Mouse (Mus musculus) hindbrain, embryonic 10.5 days (tissue): ENCODE results near the gene Wnk3. TPM values are rescaled to one million over a fixed set of nuclear protein-coding genes. Genes with fewer than 3 reads are reported as not detected.
"Not testable (repeated sequence)": the region's sequence is repeated elsewhere in the genome, so short reads cannot be mapped to it uniquely, and the experiment has no call there.

Experiments
- DNase-seq: peaks from one replicate; pipeline ENCODE4 v3.0.0-alpha.2; 2017; ENCODE audit warnings: low spot score
- H3K27ac ChIP-seq: fragments of 300-500 bp; sonication (generic); 2 replicates; pipeline ENCODE4 v1.5.1; 2016; ENCODE audit warnings: mild to moderate bottlenecking, moderate library complexity
- H3K27me3 ChIP-seq: fragments of 300-500 bp; sonication (generic); 2 replicates; pipeline ENCODE4 v1.6.1; 2016; ENCODE audit warnings: mild to moderate bottlenecking; ENCODE audit not compliant: poor library complexity, insufficient read depth, severe bottlenecking
- H3K36me3 ChIP-seq: fragments of 300-500 bp; sonication (generic); 2 replicates; pipeline ENCODE4 v1.6.1; 2016; ENCODE audit warnings: mild to moderate bottlenecking, moderate library complexity
- H3K4me1 ChIP-seq: fragments of 300-500 bp; sonication (generic); replicated peaks from 2 replicates; pipeline ENCODE4 v1.6.1; 2016; ENCODE audit warnings: mild to moderate bottlenecking
- H3K4me3 ChIP-seq: fragments of 300-500 bp; sonication (generic); 2 replicates; pipeline ENCODE4 v1.5.1; 2016; ENCODE audit warnings: mild to moderate bottlenecking, moderate library complexity
- H3K9me3 ChIP-seq: fragments of 300-500 bp; sonication (generic); 2 replicates; pipeline ENCODE4 v1.6.1; 2016; ENCODE audit warnings: mild to moderate bottlenecking, moderate library complexity
- WGBS: fragments of 180-500 bp; shearing (Covaris S2); methylation state at CpG from one replicate; pipeline ENCODE4 v1.1.7; 2016; 5-methylcytosine and 5-hydroxymethylcytosine counted together
- polyA plus RNA-seq: library from polyadenylated mRNA; unstranded; fragments of >200 nt; fragmentation: Nextera tagmentation; extraction: Ambion mirVana; gene quantifications from 2 replicates; pipeline ENCODE4 v1.2.1, GENCODE M21; 2016

Gene Wnk3
- polyA plus RNA-seq, result 7.5 TPM in 2 replicates

DNA sequence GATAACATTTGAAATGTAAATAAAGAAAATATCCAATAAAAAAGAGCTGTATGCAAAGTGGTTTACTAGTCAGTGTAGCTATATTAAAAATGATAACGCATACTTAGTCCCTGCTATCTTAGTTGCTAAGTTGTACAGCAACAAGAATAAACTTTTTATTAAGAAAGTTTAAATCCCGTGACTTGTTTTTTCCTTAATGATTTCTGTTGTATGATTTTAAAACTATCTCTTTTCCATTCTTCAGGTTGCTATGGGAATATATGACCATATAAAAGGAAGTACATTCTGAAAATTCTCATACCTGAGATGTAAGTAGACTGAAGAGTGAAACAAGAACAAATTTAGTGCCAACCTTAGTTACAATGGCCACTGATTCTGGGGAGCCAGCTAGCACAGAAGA is at the start of gene Wnk3:
Wnk3 (plus strand) TSS at position 301 of the 400 bp plus-strand sequence.
- 92% methylated on average over 2 of the region's 2 CpGs for WGBS
- Histone ChIP-seq H3K4me3 (no peak within 1 kb of the TSS), H3K27ac (no peak within 1 kb of the TSS), H3K4me1 (no peaks in the 10 kb centered on the region), H3K27me3 (0 out of 2 replicates have a peak, but pooled peaks cover 6% of the 10 kb centered on the region), H3K9me3 (no peaks in the 10 kb centered on the region), H3K36me3 (no peaks in the 10 kb centered on the region)
- no peak for DNase-seq

DNA sequence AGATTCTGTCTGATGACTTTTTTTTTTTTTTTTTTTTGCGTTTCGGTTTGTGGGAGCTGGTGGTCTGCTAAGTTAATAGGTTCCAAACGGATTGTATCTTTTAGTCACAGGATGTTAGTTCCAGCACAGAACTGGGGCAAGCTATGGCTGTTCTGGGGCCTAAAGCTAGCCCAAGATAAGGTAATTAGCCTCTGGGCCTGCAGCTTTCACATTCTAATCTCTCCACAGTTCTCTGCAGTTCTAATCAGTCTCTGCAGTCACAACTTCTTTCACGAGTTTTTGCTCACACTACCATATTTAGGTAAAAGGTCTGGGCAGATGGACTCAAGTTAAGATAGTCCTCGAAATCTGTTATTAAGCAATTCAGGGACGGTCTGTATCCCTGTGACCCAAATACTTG is 39.5 kb upstream of the Wnk3 start:
- H3K9me3 ChIP-seq, result no peaks in the 10 kb centered on the region
- WGBS, result 81% methylated on average over 6 of the region's 6 CpGs
- no peak overlapping the region for H3K27ac ChIP-seq
- no peak for DNase-seq
- no peaks in the 10 kb centered on the region for H3K36me3 ChIP-seq
- H3K27me3 ChIP-seq, result no peaks in the 10 kb centered on the region
- no peak overlapping the region for H3K4me3 ChIP-seq
- no peaks in the 10 kb centered on the region for H3K4me1 ChIP-seq

DNA sequence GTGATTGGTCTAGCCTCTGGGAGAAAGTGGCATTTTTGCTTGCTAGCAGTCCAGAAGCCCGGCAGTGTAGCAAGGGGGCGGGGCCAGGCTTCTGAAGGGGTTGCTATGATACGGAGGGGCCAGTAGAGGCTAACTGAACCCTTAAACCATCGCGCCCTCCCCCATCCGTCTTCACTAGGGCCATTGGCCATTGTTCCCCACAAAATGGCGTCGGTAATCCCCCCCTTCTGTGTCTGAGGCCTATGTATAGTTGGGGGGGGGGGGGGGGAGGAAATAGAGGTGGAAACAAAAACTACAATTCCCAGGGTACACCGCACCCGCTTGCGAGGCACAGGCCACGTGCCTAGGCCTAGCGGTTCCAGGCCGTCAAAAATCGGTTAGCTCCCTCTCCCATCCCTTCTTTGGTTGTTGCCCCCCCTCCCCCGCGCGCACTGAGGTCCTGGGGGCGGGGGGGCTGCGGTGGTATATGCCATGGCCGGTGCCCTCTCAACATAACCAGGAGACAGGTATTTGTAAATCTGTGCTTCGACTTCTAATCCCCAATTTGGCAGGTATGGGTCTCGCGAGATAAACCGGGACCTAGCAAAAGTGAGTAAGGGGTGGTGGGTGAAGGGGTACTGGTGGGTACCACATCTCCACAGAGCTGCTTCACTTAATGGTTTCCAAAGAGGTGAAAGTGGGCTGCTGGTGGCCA is 29.3 kb upstream of the Wnk3 start:
- Histone ChIP-seq H3K27ac (peak overlapping the region; percentile 88), H3K36me3 (no peaks in the 10 kb centered on the region), H3K4me1 (no peaks in the 10 kb centered on the region), H3K27me3 (no peaks in the 10 kb centered on the region), H3K4me3 (peak overlapping the region; percentile 56), H3K9me3 (0 out of 2 replicates have a peak, but pooled peaks cover 4% of the 10 kb centered on the region)
- WGBS, result 21% methylated on average over 25 of the region's 25 CpGs
- peak; percentile 80 for DNase-seq

DNA sequence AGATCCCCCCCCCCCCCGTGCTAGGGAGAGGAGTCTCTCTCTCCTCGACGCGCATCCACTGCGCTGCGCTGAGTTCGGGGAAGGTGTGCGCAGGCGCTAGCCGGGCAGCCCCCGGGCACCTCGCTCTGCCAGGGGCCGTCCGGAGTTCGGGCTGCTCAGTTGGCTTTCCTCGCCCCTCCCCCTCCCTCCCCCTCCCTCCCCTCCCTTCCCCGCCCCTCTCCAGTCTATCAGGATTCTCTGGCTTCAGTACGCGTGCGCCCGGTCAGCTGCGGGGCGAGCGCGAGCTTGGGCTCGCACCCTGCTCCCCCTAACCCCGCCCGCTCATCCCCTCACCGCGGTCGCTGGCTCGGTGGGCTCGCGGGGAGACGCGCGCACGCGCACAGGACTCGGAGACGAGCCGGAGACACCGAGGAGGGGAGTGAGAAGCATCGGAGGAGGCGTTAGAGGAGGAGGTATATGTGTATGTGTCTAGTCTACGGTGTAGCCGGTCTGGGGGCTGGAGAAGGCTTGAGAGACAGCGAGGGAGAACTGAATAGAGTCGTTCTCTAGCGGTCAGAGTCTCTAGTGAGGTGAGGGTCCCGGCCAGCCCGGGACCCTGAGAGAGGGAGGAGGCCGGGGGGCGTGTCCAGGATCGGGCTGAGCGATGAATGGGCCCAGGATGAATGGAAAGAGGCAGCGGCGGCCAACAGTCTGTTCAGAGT is 28.5 kb upstream of the Wnk3 start:
- H3K27me3 ChIP-seq, result no peaks in the 10 kb centered on the region
- H3K27ac ChIP-seq, result peak overlapping the region; percentile 88
- no peaks in the 10 kb centered on the region for H3K4me1 ChIP-seq
- 0 out of 2 replicates have a peak, but pooled peaks cover 4% of the 10 kb centered on the region for H3K9me3 ChIP-seq
- peak; percentile 87 for DNase-seq
- 22% methylated on average over 49 of the region's 58 CpGs for WGBS
- H3K4me3 ChIP-seq, result peak overlapping the region; percentile 56
- H3K36me3 ChIP-seq, result no peaks in the 10 kb centered on the region

DNA sequence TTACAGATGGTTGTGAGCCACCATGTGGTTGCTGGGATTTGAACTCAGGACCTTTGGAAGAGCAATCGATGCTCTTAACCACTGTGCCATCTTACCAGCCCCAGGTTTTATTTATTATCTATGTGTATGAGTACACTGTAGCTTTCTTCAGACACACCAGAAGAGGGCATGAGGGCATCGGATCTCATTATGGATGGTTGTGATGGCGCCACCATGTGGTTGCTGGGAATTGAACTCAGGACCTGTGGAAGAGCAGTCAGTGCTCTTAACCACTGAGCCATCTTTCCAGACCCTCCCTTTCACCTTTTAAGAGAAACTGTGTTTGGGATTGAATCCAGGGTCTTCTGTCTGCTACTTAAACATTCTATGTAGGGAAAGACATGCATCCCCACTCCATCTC is 24.7 kb upstream of the Wnk3 start:
- not testable (repeated sequence) for H3K9me3 ChIP-seq, H3K27ac ChIP-seq, H3K4me1 ChIP-seq, H3K4me3 ChIP-seq, H3K36me3 ChIP-seq, H3K27me3 ChIP-seq, DNase-seq
- 67% methylated on average over 3 of the region's 3 CpGs for WGBS

DNA sequence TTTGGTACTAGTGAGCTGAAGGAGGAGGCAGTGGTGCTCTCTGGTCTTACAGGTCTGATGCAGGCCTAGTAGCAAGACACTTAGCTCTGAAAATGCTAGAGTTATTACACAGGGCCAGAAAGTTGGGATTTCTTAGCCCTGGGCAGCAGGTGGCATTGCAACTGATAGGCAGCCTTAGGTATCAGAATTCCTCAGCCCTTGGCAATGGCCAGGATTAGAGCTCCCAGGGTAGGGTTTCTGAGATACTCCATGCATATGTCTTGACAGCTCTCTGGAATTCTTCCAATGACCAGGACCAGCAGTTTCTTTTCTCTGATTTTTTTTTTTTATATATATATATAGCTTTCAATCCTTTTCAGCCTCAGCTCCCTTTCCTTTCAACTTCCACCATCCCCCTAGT is 100.5 kb downstream of the Wnk3 start:
- H3K4me1 ChIP-seq, result no peaks in the 10 kb centered on the region
- H3K36me3 ChIP-seq, result 0 out of 2 replicates have a peak, but pooled peaks cover 7% of the 10 kb centered on the region
- no peak for DNase-seq
- H3K27me3 ChIP-seq, result no peaks in the 10 kb centered on the region
- no peak overlapping the region for H3K4me3 ChIP-seq
- no peaks in the 10 kb centered on the region for H3K9me3 ChIP-seq
- no peak overlapping the region for H3K27ac ChIP-seq

DNA sequence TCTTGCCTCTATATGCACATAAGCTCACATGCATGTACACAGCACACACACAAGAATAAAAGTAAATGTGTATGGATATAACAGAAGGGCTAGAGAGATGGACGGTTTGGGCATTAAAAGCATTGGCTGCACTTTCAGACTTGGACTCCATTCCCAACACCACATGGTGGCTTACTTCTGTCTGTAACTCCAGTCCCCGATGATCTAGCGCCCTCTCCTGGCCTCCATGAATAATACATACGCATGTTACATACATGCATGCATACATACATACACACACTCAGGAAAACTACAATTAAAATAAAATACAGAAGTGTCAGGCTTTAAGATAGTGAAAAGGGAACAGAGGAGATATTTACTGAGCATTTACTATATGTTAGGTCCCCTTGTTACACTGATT is 115.9 kb downstream of the Wnk3 start:
- DNase-seq, result no peak
- whole genome bisulfite sequencing, result 78% methylated on average over 4 of the region's 4 CpGs
- H3K9me3 ChIP-seq, result no peaks in the 10 kb centered on the region
- H3K27ac ChIP-seq, result no peak overlapping the region
- H3K27me3 ChIP-seq, result peaks cover 13% of the 10 kb centered on the region; the same call in 1 of the 2 replicates
- no peaks in the 10 kb centered on the region for H3K36me3 ChIP-seq
- H3K4me1 ChIP-seq, result no peaks in the 10 kb centered on the region
- H3K4me3 ChIP-seq, result no peak overlapping the region

DNA sequence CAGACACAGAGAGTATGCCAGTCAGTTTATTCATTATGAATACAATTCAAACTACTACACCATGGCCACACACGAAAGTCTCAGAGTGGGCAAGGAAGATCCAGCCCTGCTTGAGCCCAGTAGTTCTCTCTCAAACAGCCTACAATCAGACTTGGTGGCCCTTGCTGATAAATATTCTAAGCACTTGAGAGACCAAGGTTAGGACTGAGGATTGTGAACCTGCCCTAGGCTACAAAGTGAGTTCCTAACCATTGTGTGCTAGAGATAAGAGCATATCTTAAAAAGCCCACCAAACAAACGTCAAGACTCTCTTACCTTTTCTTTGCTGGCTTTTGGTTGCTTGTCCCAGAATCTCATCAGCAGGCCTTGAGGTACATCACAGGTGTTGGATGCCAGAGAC is 135.7 kb downstream of the Wnk3 start:
- H3K36me3 ChIP-seq, result no peaks in the 10 kb centered on the region
- H3K27ac ChIP-seq, result no peak overlapping the region
- H3K4me3 ChIP-seq, result no peak overlapping the region
- no peak for DNase-seq
- WGBS, result 89% methylated on average over 2 of the region's 2 CpGs
- peaks cover 24% of the 10 kb centered on the region for H3K27me3 ChIP-seq
- no peaks in the 10 kb centered on the region for H3K9me3 ChIP-seq
- no peaks in the 10 kb centered on the region for H3K4me1 ChIP-seq

DNA sequence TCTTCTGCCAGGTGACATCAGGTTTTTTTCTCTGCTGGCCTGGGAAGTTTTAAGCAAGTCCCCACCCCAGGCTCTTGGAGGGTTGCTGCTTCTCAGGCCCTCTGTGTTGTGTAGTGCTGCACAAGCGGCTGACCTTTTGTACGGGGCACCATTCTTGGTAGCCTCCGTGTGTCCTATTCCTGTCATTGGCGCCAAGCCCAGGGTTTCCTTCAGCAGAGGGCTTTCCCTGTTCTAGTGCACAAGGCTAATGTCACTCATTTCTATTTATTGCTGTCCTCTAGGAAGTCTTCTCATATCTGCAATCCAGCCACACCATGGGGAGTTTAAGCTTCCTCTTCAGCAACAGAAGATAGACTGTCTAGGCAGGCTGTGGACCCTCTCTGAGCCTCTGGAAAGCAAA is 139.9 kb downstream of the Wnk3 start:
- H3K9me3 ChIP-seq, result no peaks in the 10 kb centered on the region
- peaks cover 36% of the 10 kb centered on the region for H3K27me3 ChIP-seq
- no peaks in the 10 kb centered on the region for H3K4me1 ChIP-seq
- WGBS, result 83% methylated on average over 4 of the region's 4 CpGs
- H3K36me3 ChIP-seq, result no peaks in the 10 kb centered on the region
- H3K27ac ChIP-seq, result no peak overlapping the region
- DNase-seq, result no peak
- no peak overlapping the region for H3K4me3 ChIP-seq

DNA sequence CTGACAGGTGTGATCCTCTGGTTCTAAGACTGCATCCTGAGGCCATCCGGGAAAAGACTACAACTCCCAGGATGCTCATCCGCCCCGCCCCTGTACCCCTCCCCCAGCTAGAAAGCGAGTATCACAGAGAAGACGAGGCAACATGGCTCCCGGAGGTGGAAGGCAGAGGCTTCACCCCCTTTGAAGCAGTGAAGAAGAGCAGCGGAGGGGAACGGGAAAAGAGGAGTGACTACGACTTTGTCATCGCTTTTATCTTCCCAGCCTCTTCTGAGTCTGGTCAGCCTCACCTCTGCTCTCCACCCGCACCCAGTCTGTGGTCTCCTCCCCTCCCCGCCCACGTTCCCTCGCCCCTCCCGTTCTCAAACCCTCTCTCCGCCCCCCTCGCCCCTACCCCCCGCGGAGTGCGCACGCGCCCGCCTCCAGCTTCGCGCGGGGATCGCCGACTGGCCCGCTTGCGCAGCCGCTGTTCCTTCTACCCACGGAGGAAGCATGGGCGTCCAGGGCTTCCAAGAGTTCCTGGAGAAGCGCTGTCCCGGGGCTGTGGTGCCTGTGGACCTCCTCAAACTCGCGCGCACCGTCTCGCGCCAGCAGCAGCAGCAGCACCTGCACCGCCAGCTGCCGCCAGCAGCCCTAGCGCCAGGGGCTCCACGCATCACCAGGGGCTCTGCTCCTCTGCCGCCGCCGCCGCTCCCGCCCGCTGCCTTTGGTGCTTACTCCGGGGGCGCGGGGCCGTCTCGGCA is 146.1 kb downstream of the Wnk3 start, which contains the start of gene Fam120c:
Fam120c (plus strand) TSS at position 415 of the 740 bp plus-strand sequence.
- WGBS, result 16% methylated on average over 56 of the region's 56 CpGs
- H3K4me3 ChIP-seq, result peak within 1 kb of the TSS; percentile 70
- H3K9me3 ChIP-seq, result no peaks in the 10 kb centered on the region
- peaks cover 30% of the 10 kb centered on the region for H3K27me3 ChIP-seq
- H3K27ac ChIP-seq, result peak within 1 kb of the TSS; percentile 87
- H3K4me1 ChIP-seq, result peaks cover 13% of the 10 kb centered on the region
- peak; percentile 84 for DNase-seq
- no peaks in the 10 kb centered on the region for H3K36me3 ChIP-seq

DNA sequence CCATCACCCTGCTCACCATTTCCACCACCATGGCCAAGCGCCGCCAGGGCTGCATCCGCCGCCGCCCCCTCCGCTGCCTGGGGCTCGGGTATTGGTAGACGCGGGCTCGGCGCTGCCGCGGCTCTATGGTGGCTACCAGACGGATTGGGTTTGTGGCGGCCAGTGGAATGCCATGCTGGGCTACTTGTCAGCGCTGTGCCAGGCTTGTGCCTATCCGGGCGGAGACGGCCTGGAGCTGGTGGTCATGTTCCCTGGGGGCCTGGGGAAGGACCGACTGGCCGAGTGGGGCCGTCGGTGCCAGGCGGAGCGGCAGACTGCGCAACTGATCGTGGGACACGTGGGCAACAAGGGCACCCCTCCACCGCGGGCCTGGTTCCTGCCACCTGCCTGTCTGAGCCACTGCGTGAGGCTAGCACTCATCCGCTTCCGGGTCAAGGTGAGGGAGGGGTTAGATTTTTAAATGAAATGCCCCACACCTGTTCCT is 146.7 kb downstream of the Wnk3 start:
- WGBS, result 22% methylated on average over 33 of the region's 33 CpGs
- Histone ChIP-seq H3K27me3 (peaks cover 26% of the 10 kb centered on the region), H3K36me3 (no peaks in the 10 kb centered on the region), H3K4me3 (peak overlapping the region; percentile 70), H3K27ac (peak overlapping the region; percentile 87), H3K4me1 (peaks cover 13% of the 10 kb centered on the region), H3K9me3 (no peaks in the 10 kb centered on the region)
- no peak for DNase-seq

DNA sequence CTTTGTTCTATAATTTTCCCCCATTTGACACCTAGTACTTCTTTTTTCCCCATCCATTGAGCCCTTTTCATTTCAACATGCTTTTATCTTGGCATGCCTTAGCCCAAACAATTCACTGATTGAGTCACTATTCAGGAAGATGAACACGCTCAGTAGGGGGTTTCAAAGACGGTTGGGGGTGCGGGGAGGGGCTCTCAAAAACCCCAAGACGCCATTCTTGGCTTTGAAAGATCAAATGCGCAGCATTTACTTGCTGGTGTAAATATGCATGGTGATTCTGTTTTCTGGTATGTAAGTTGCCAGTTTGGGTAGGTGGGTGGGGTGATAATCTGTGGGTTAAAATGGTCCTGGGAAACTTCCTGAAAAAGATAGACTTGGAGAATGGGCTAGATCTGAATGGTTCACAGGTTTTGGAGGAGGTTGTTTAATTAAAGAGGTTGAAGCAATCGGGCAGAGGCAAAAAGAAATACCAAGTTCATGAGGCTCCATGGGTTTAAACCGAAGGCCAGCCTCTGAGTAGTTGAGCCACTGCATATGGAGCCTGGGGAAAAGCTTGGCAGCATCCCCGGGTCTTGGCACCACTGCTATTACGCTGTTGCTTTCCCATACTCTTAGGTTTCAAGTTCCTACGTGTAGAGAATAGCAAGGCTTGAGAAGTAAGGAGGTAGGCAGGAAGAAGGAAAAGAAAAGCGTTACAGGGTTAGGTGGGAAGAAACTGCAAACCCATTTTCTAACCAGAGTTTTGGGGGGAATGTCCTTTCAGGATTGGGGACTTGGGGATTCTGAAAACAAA is 147.7 kb downstream of the Wnk3 start:
- H3K27ac ChIP-seq, result no peak overlapping the region
- DNase-seq, result no peak
- 36% methylated on average over 11 of the region's 11 CpGs for WGBS

More for the DNA sequence above, 147.7 kb downstream of the Wnk3 start:
- peaks cover 13% of the 10 kb centered on the region for H3K4me1 ChIP-seq
- no peaks in the 10 kb centered on the region for H3K9me3 ChIP-seq
- H3K36me3 ChIP-seq, result no peaks in the 10 kb centered on the region
- peak overlapping the region; percentile 70 for H3K4me3 ChIP-seq
- peaks cover 26% of the 10 kb centered on the region for H3K27me3 ChIP-seq
